Mouse (Mus musculus): Measurements from ENCODE around the gene AC124502.3. TPM values are rescaled to one million over a fixed set of nuclear protein-coding genes. Genes with fewer than 3 reads are reported as not detected.

Gene AC124502.3
- total RNA-seq, 1 experiment from 2014 or later, result not detected

DNA sequence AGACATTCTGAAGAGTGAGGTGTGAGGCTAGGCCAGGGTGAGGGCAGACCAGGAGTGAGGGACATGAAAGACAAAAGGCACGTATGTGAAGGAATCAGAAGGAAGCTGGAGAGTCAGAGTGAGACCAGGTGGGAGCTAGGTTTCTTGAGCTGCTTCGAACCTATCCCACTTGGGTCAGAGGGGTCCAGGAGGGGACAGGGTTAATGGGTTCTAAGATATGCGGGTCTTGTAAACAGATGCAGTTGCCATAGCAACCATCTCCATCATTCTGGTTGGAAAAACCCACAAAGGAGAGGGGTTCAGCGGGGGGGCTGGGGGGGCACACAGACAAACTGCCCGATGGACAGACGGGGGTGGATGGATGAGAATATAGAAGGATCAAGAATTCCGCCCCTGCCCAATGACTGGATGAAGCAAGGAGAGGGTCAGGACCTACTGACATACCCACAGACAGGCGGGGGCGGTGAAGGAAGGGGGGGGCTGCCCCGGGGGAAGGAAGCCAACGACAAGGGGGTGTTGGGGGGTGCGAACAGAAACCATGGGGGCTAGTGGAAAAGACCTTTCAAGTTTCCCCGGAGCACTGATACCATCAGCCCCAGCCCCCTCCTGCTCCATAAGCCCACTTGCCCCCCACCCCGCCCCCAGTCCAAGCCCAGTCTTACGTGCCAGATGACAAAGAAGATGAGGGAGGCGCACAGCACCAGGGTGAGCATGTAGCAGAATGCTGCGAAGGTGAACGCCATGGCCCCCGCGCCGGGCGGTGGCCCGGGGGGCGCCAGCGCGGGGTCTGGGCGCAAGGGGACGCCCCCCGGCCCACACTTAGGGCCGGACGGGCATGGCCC lies 59.1 kb downstream of the AC124502.3 start:
- no peak for ATAC-seq (replicated peaks; ENCODE audit: insufficient number of reproducible peaks, low FRiP score, low TSS enrichment, poor library complexity, severe bottlenecking)

- no peak for ATAC-seq (replicated peaks; ENCODE audit: insufficient number of reproducible peaks, low FRiP score, low TSS enrichment, poor library complexity, severe bottlenecking)
Measured at GRCm38 (mm10) chr19:5098363-5099143, 59.9 kb downstream of the AC124502.3 start, which contains the start of gene Cnih2. Cnih2 (minus strand) TSS chr19:5098521.

Other genes starting within 250 kb of the AC124502.3 start
- gene Rbm4, start 245.0 kb upstream of the AC124502.3 start, total RNA-seq (2017), result 67.3 to 110 TPM (median 84.7 TPM) in 3 replicates
- 15.1 to 25.6 TPM (median 19.0 TPM) in 3 replicates for gene Gm21992, start 227.3 kb upstream of the AC124502.3 start, total RNA-seq (2017)
- gene Rbm14, start 227.3 kb upstream of the AC124502.3 start, total RNA-seq (2017), result 6.2 to 21.3 TPM (median 6.9 TPM) in 3 replicates
- 18.7 to 42.7 TPM (median 33.6 TPM) in 3 replicates for gene Ccs, start 199.6 kb upstream of the AC124502.3 start, total RNA-seq (2017)
- gene Ccdc87, start 199.5 kb upstream of the AC124502.3 start, total RNA-seq (2017), result not detected in 3 replicates
- 0.39 TPM in 1 of 3 replicates, not detected in the others for gene Ctsf, start 183.8 kb upstream of the AC124502.3 start, total RNA-seq (2017)
- gene Actn3, start 161.0 kb upstream of the AC124502.3 start, total RNA-seq (2017), result 0.10 to 1.7 TPM in 2 of 3 replicates, not detected in the other
- gene Zdhhc24, start 160.2 kb upstream of the AC124502.3 start, total RNA-seq (2017), result 5.2 to 12.4 TPM (median 10.3 TPM) in 3 replicates
- gene Bbs1, start 132.3 kb upstream of the AC124502.3 start, total RNA-seq (2017), result 0.29 TPM in 1 of 3 replicates, not detected in the others
- 38.4 to 56.8 TPM (median 49.0 TPM) in 3 replicates for gene Dpp3, start 110.6 kb upstream of the AC124502.3 start, total RNA-seq (2017)
- not detected in 3 replicates for gene Peli3, start 95.8 kb upstream of the AC124502.3 start, total RNA-seq (2017)
- 17.6 to 27.9 TPM (median 17.8 TPM) in 3 replicates for gene Mrpl11, start 76.7 kb upstream of the AC124502.3 start, total RNA-seq (2017)
- gene Npas4, start 48.6 kb upstream of the AC124502.3 start, total RNA-seq (2017), result not detected in 3 replicates
- 0.97 TPM in 1 of 3 replicates, not detected in the others for gene Slc29a2, start 15.0 kb upstream of the AC124502.3 start, total RNA-seq (2017)
- 5.1 to 6.9 TPM in 2 of 3 replicates, not detected in the other for gene B4gat1, start 65 bp upstream of the AC124502.3 start, total RNA-seq (2017)
- gene Brms1, start 2.5 kb downstream of the AC124502.3 start, total RNA-seq (2017), result 16.6 to 60.3 TPM (median 46.3 TPM) in 3 replicates
- 0.19 to 0.68 TPM (median 0.21 TPM) in 3 replicates for gene Rin1, start 11.6 kb downstream of the AC124502.3 start, total RNA-seq (2017)
- not detected in 3 replicates for gene Cd248, start 29.2 kb downstream of the AC124502.3 start, total RNA-seq (2017)
- gene Tmem151a, start 46.6 kb downstream of the AC124502.3 start, total RNA-seq (2017), result 0.67 to 7.8 TPM (median 3.3 TPM) in 3 replicates
- gene Yif1a, start 49.6 kb downstream of the AC124502.3 start, total RNA-seq (2017), result 10.4 to 13.3 TPM (median 10.5 TPM) in 3 replicates
- gene Cnih2, start 59.6 kb downstream of the AC124502.3 start, total RNA-seq (2017), result 0.32 TPM in 1 of 3 replicates, not detected in the others
- gene Rab1b, start 68.2 kb downstream of the AC124502.3 start, total RNA-seq (2017), result 87.3 to 123 TPM (median 101 TPM) in 3 replicates
- gene Klc2, start 79.7 kb downstream of the AC124502.3 start, total RNA-seq (2017), result 9.2 to 25.6 TPM (median 17.2 TPM) in 3 replicates
- gene Pacs1, start 234.2 kb downstream of the AC124502.3 start, total RNA-seq (2017), result 11.1 to 32.0 TPM (median 19.2 TPM) in 3 replicates